In genomic region chr19:55621011-55621625, GRCm38 (mm10) we compare ENCODE assay signal across 13 mouse cellular contexts.
DNase-seq lines count a peak whose midpoint lies in the region; ATAC-seq and TF ChIP-seq lines count a peak whose summit lies in the region.
"Had no signal": no experiment of that assay in that cellular context is flagged by ENCODE, and none has a peak within 500 bp of the region (broad histone marks: within the 10 kb centered on the region; RNA-seq: fewer than 3 reads in every experiment).

No protein-coding gene starts in this region.

- intact Hi-C loops in heart, postnatal 36 days (cut with DNase I) = no loop called here

- no peaks in the 10 kb centered on the region for H3K36me3 ChIP-seq in heart, embryonic 10.5 days
- H3K36me3 ChIP-seq in midbrain, postnatal 0 days (ENCODE audit: insufficient read depth, low read length) = no peaks in the 10 kb centered on the region
- no peaks in the 10 kb centered on the region for H3K36me3 ChIP-seq in midbrain, embryonic 13.5 days
- H3K36me3 ChIP-seq: limb, embryonic 12.5 days had no signal

- TF ChIP-seq POLR2A in embryonic fibroblast, embryonic 13.5 days (IDR thresholded peaks at IDR 0.05; ENCODE audit: low read depth, low read length) = no peak

- no peak; the same call in 1 of the 2 replicates for ATAC-seq in midbrain, postnatal 0 days (ENCODE audit: low FRiP score)
- ATAC-seq in midbrain, embryonic 13.5 days = no peak

- H3K9ac ChIP-seq in midbrain, postnatal 0 days (replicated peaks; ENCODE audit: low read length, poor library complexity, severe bottlenecking) = no peak overlapping the region
- H3K9ac ChIP-seq in midbrain, embryonic 13.5 days (replicated peaks) = no peak overlapping the region
- H3K9ac ChIP-seq: limb, embryonic 12.5 days had no signal

- H3K9me3 ChIP-seq in heart, embryonic 10.5 days = no peaks in the 10 kb centered on the region
- no peaks in the 10 kb centered on the region for H3K9me3 ChIP-seq in midbrain, postnatal 0 days (ENCODE audit: low read length)
- H3K9me3 ChIP-seq in midbrain, embryonic 13.5 days = no peaks in the 10 kb centered on the region
- H3K9me3 ChIP-seq: limb, embryonic 12.5 days had no signal

- peaks cover 42% of the 10 kb centered on the region for H3K4me1 ChIP-seq in heart, embryonic 10.5 days
- H3K4me1 ChIP-seq in midbrain, postnatal 0 days (ENCODE audit: insufficient read depth, low read length) = no peaks in the 10 kb centered on the region
- peaks cover 55% of the 10 kb centered on the region for H3K4me1 ChIP-seq in midbrain, embryonic 13.5 days (replicated peaks)
- H3K4me1 ChIP-seq in embryonic fibroblast, embryonic 13.5 days (ENCODE audit: control insufficient read depth, insufficient read depth, low read length) = peaks cover 15% of the 10 kb centered on the region

- no peak for DNase-seq in heart, embryonic 10.5 days (ENCODE audit: low spot score)
- no peak for DNase-seq in heart, postnatal 36 days
- peak; percentile 53 for DNase-seq in midbrain, postnatal 0 days (ENCODE audit: low spot score)
- DNase-seq in kidney, postnatal 36 days = peak; percentile 67 to 84
- DNase-seq in urinary bladder, postnatal 14 days (ENCODE audit: low spot score) = no peak
- DNase-seq in cerebellum, postnatal 4 days (ENCODE audit: low spot score in 2 of 2) = no peak
- DNase-seq: cerebellum, postnatal 14 days; heart, postnatal 14 days; lung, adult 2 months; thymus, postnatal 14 days had no signal

- H3K4me3 ChIP-seq in heart, embryonic 10.5 days = no peak overlapping the region
- H3K4me3 ChIP-seq in midbrain, postnatal 0 days (ENCODE audit: low read depth, low read length) = no peak overlapping the region
- H3K4me3 ChIP-seq in midbrain, embryonic 13.5 days (replicated peaks) = no peak overlapping the region
- H3K4me3 ChIP-seq in embryonic fibroblast, embryonic 13.5 days (ENCODE audit: insufficient read depth, low read length) = no peak overlapping the region
- H3K4me3 ChIP-seq: limb, embryonic 12.5 days had no signal

- TF ChIP-seq CTCF in midbrain, postnatal 0 days (IDR thresholded peaks at IDR 0.05) = no peak
- no peak for TF ChIP-seq CTCF in embryonic fibroblast, embryonic 13.5 days (IDR thresholded peaks at IDR 0.05; ENCODE audit: borderline replicate concordance, insufficient read depth, low read length)

- WGBS in heart, embryonic 10.5 days = 79% methylated on average over 12 of the region's 12 CpGs
- 66% methylated on average over 12 of the region's 12 CpGs for WGBS in midbrain, postnatal 0 days
- 83% methylated on average over 12 of the region's 12 CpGs for WGBS in midbrain, embryonic 13.5 days

- H3K27me3 ChIP-seq in heart, embryonic 10.5 days (ENCODE audit: insufficient read depth, poor library complexity, severe bottlenecking) = peaks cover 22% of the 10 kb centered on the region
- no peaks in the 10 kb centered on the region for H3K27me3 ChIP-seq in midbrain, postnatal 0 days (ENCODE audit: insufficient read depth, low read length)
- no peaks in the 10 kb centered on the region for H3K27me3 ChIP-seq in midbrain, embryonic 13.5 days

- H3K4me2 ChIP-seq in midbrain, postnatal 0 days (ENCODE audit: low read depth, low read length, poor library complexity, severe bottlenecking) = no peak overlapping the region
- H3K4me2 ChIP-seq in midbrain, embryonic 13.5 days (replicated peaks) = no peak overlapping the region
- H3K4me2 ChIP-seq: limb, embryonic 12.5 days had no signal

- 0 out of 2 replicates have a peak overlapping the region, but pooled peaks have one; percentile 13 for H3K27ac ChIP-seq in heart, embryonic 10.5 days
- H3K27ac ChIP-seq in midbrain, postnatal 0 days (ENCODE audit: low read depth, low read length) = no peak overlapping the region
- no peak overlapping the region for H3K27ac ChIP-seq in midbrain, embryonic 13.5 days
- H3K27ac ChIP-seq in embryonic fibroblast, embryonic 13.5 days (ENCODE audit: insufficient read depth, low read length) = peak overlapping the region; percentile 30
- H3K27ac ChIP-seq: limb, embryonic 12.5 days had no signal

Comparison
In these comparisons a context has a peak if more than half of its experiments do, and no peak if none do; other contexts are left out.
1. DNase-seq: peak in midbrain, postnatal 0 days (single experiment) and kidney, postnatal 36 days (2 of 2); none in heart, embryonic 10.5 days (single experiment), heart, postnatal 36 days (0 of 2), urinary bladder, postnatal 14 days (single experiment) and cerebellum, postnatal 4 days (0 of 2).
2. H3K27ac ChIP-seq: peak in heart, embryonic 10.5 days (single experiment) and embryonic fibroblast, embryonic 13.5 days (single experiment); none in midbrain, postnatal 0 days (single experiment) and midbrain, embryonic 13.5 days (single experiment).